Mouse (Mus musculus) hindbrain, embryonic 12.5 days (tissue): ENCODE data around the gene Col4a2. TPM values are rescaled to one million over a fixed set of nuclear protein-coding genes. Genes with fewer than 3 reads are reported as not detected.

ENCODE experiments used
- ATAC-seq: fragments of 200-750 bp; cut with Nextera tagmentation; 2 replicates; pipeline ENCODE4 v1.8.0; 2017; ENCODE audit warnings: moderate TSS enrichment; ENCODE audit not compliant: low FRiP score
- H3K27ac ChIP-seq: fragments of 300-500 bp; sonication (generic); 2 replicates; pipeline ENCODE4 v1.5.1; 2016; ENCODE audit warnings: mild to moderate bottlenecking
- H3K27me3 ChIP-seq: fragments of 300-500 bp; sonication (generic); 2 replicates; pipeline ENCODE4 v1.6.1; 2016; ENCODE audit warnings: mild to moderate bottlenecking
- H3K36me3 ChIP-seq: fragments of 300-500 bp; sonication (generic); 2 replicates; pipeline ENCODE4 v1.6.1; 2016; ENCODE audit warnings: mild to moderate bottlenecking
- H3K4me1 ChIP-seq: fragments of 300-500 bp; sonication (generic); 2 replicates; pipeline ENCODE4 v1.6.1; 2016
- H3K4me2 ChIP-seq: fragments of 300-500 bp; sonication (generic); replicated peaks from 2 replicates; pipeline ENCODE4 v1.6.1; 2016; ENCODE audit warnings: mild to moderate bottlenecking
- H3K4me3 ChIP-seq: fragments of 300-500 bp; sonication (generic); 2 replicates; pipeline ENCODE4 v1.5.1; 2016; ENCODE audit warnings: mild to moderate bottlenecking
- H3K9ac ChIP-seq: fragments of 300-500 bp; sonication (generic); 2 replicates; pipeline ENCODE4 v1.6.1; 2016; ENCODE audit warnings: mild to moderate bottlenecking, moderate library complexity
- H3K9me3 ChIP-seq: fragments of 300-500 bp; sonication (generic); replicated peaks from 2 replicates; pipeline ENCODE4 v1.6.1; 2016; ENCODE audit warnings: mild to moderate bottlenecking
- WGBS: fragments of 180-500 bp; shearing (Covaris S2); methylation state at CpG from one replicate; pipeline ENCODE4 v1.1.7; 2016; 5-methylcytosine and 5-hydroxymethylcytosine counted together
- polyA plus RNA-seq: library from polyadenylated mRNA; unstranded; fragments of >200 nt; fragmentation: Nextera tagmentation; extraction: Ambion mirVana; gene quantifications from 2 replicates; pipeline ENCODE4 v1.2.1, GENCODE M21; 2016

The Col4a2 gene
- polyA plus RNA-seq, 1 experiment from 2014 or later: 74.6 TPM

DNA sequence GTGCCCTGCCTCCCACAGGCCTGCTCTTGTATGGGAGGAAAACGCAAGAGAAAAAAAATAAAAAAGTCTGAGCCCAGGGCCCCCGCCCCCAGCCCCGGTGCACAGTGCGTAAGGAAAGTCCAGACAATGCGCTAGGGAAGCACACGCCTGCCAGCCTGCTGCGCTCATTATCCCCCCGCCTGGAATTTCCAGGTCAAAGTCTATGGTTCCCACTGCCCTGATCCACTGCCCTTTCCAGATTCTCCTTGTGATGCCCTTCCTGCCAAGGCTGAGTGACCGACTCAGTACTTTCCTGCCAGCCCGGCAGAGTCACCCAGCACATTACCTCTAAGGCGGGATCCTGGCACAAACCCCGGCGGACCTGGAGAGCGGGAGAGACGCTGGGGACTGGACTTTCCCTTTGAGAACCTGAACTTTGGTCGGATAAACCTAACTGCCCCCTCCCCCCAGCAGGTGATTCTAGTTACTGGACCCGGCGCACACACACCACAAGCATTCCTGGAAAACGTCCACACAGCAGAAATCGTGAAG lies 33.2 kb upstream of the Col4a2 start:
- 55% methylated on average over 20 of the region's 20 CpGs for WGBS
- no peaks in the 10 kb centered on the region for H3K36me3 ChIP-seq
- peaks cover 4% of the 10 kb centered on the region; the same call in 1 of the 2 replicates for H3K27me3 ChIP-seq
- ATAC-seq: no peak
- H3K27ac ChIP-seq: no peak overlapping the region
- H3K4me1 ChIP-seq: peaks cover 35% of the 10 kb centered on the region
- H3K9me3 ChIP-seq: no peaks in the 10 kb centered on the region
- no peak overlapping the region for H3K9ac ChIP-seq
- no peak overlapping the region for H3K4me3 ChIP-seq
- peak overlapping the region; percentile 17; the same call in 1 of the 2 replicates for H3K4me2 ChIP-seq

DNA sequence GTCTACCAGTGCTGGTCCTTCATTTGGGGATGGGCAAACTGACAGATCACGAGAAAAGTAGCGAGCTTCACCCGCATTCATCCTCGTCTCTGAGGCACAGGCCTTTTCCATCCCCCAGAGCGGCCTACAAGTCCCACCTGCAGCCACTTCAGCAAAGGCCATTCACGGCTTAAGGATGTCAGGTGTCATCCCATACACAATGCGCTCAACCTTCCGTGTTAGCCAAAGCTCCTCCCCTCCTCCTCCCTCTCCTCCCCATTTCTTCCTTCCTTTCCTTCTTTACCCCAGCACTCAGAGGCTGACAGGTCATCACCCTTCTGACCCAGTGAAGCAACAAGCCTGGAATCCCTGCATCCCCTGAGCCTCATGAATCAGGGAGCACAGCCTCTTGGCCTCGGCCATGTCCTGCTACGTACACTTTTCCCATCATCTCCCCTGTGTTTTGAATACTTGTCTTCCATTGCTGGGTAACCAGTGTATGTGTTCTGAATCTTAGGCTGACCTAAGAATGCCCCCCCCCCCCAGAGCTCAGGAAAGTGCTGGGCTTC lies 31.8 kb upstream of the Col4a2 start:
- no peak overlapping the region for H3K4me2 ChIP-seq
- 79% methylated on average over 10 of the region's 10 CpGs for WGBS
- no peak overlapping the region for H3K4me3 ChIP-seq
- no peaks in the 10 kb centered on the region for H3K9me3 ChIP-seq
- no peak for ATAC-seq
- no peak overlapping the region for H3K9ac ChIP-seq
- H3K36me3 ChIP-seq: no peaks in the 10 kb centered on the region
- H3K4me1 ChIP-seq: peaks cover 35% of the 10 kb centered on the region
- no peak overlapping the region for H3K27ac ChIP-seq
- H3K27me3 ChIP-seq: peaks cover 4% of the 10 kb centered on the region; the same call in 1 of the 2 replicates

DNA sequence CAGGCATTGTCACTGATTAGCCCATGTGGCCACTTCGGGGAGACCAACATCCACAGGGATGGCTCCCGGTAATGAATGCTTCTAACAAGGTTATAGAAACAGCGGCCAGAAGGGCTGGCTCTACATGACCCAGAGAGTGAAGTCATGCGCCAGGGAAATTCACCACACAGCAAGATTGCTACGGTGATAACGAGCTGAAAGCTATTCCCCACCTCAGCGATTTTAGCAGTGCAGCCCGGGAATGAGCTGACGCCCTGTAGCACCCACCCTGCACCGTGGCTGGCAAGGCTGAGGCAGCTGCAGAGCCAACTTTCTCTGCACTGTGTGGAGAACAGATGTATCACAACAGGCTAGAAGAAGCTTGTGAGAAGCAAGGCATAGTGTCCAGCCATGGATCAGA lies 30.5 kb upstream of the Col4a2 start:
- H3K36me3 ChIP-seq: no peaks in the 10 kb centered on the region
- WGBS: 72% methylated on average over 10 of the region's 10 CpGs
- H3K4me1 ChIP-seq: peaks cover 35% of the 10 kb centered on the region
- no peaks in the 10 kb centered on the region for H3K9me3 ChIP-seq
- no peak overlapping the region for H3K9ac ChIP-seq
- no peak for ATAC-seq
- no peak overlapping the region for H3K27ac ChIP-seq
- peaks cover 4% of the 10 kb centered on the region; the same call in 1 of the 2 replicates for H3K27me3 ChIP-seq
- H3K4me3 ChIP-seq: no peak overlapping the region
- H3K4me2 ChIP-seq: no peak overlapping the region

DNA sequence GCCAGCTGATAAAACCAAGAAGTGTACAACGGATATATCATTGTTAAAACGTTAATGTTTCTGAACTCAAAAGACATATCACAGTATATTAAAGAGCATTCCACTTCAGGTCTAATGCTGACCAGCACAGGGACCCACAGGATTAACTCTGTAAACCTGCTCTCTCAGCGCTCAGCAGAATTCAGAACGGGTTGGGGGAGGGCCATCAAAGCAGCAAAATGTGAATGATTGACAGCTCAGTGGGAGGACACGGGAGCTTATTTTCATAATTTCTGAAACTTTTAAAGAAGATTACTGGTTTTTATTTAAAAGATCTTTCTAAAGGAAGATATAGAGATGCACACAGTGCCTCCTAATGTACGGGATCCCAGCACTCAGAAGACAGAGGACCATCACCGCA lies 29.9 kb upstream of the Col4a2 start:
- no peaks in the 10 kb centered on the region for H3K9me3 ChIP-seq
- H3K4me1 ChIP-seq: peaks cover 34% of the 10 kb centered on the region
- no peak overlapping the region for H3K27ac ChIP-seq
- no peaks in the 10 kb centered on the region for H3K36me3 ChIP-seq
- peaks cover 4% of the 10 kb centered on the region; the same call in 1 of the 2 replicates for H3K27me3 ChIP-seq
- no peak overlapping the region for H3K9ac ChIP-seq
- no peak overlapping the region for H3K4me2 ChIP-seq
- no peak for ATAC-seq
- no peak overlapping the region for H3K4me3 ChIP-seq
- 78% methylated on average over 7 of the region's 7 CpGs for WGBS

DNA sequence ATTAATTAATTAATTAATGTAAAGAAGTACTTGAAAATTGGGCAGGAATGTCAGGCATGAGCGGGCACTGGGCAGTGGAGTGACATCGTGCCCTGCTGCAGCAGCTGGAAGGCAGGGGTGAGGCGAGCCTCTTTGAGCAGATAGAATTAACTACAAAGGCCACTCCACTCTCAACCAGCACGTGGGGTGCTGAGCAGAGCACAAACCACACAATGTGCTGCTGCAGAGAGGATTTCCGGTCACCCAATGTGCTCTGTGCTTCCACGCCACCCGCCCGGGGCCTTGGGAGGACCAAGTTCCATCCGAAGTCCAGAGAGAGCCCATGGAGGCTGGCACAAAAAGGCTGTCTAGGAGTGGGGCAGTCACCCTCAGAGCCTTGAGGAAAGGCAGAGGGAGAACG lies 29.4 kb upstream of the Col4a2 start:
- H3K4me2 ChIP-seq: no peak overlapping the region
- H3K27me3 ChIP-seq: peaks cover 4% of the 10 kb centered on the region; the same call in 1 of the 2 replicates
- no peak overlapping the region for H3K4me3 ChIP-seq
- peaks cover 30% of the 10 kb centered on the region for H3K4me1 ChIP-seq
- no peak overlapping the region for H3K9ac ChIP-seq
- no peak overlapping the region for H3K27ac ChIP-seq
- 0 out of 2 replicates have a peak, but pooled peaks have one; percentile 50 for ATAC-seq
- no peaks in the 10 kb centered on the region for H3K36me3 ChIP-seq
- WGBS: 54% methylated on average over 10 of the region's 10 CpGs
- H3K9me3 ChIP-seq: no peaks in the 10 kb centered on the region

DNA sequence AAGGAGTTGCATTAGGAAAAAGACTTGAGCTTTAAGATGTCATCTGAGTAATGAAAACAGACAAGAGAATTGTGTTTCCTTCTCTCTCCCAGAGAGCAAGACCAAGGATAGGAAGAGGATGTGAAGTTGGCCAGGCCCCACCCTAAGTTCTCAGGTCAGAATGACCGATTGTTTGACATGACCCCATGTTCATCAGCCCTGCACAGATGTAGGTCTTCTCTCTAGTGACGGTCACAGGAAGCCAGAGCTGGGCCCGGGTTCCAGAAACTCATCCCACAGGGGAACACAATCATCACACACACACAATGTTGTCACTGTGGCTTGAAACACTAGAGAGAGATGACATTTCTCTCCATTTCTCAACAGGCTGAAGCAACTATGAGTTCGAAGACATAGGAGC lies 27.2 kb upstream of the Col4a2 start:
- H3K9ac ChIP-seq: no peak overlapping the region
- H3K27me3 ChIP-seq: no peaks in the 10 kb centered on the region
- 78% methylated on average over 4 of the region's 4 CpGs for WGBS
- H3K27ac ChIP-seq: no peak overlapping the region
- no peak overlapping the region for H3K4me3 ChIP-seq
- no peaks in the 10 kb centered on the region for H3K9me3 ChIP-seq
- ATAC-seq: no peak
- H3K36me3 ChIP-seq: no peaks in the 10 kb centered on the region
- no peak overlapping the region for H3K4me2 ChIP-seq
- peaks cover 25% of the 10 kb centered on the region for H3K4me1 ChIP-seq

DNA sequence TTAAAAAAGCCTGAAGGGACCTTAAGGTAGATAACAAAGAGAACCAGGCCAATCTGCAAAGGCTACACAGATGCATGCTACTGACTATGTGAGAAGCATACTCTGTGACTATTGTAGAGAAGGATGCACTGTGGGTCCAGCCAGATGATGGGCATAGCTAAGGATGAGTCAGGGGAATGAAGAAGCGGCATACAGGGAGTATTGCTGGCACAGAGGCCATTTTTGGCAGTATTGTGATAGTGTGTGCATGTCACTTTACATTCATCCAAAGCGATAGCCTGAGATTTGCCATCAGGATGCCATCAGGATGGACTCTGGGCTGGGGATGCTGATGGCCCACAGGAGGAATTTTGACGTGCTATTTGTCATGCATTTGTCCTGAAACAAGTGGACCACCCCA lies 25.5 kb upstream of the Col4a2 start:
- Histone ChIP-seq H3K27me3 (no peaks in the 10 kb centered on the region), H3K4me1 (peaks cover 32% of the 10 kb centered on the region), H3K36me3 (no peaks in the 10 kb centered on the region), H3K4me3 (no peak overlapping the region), H3K9me3 (no peaks in the 10 kb centered on the region), H3K4me2 (no peak overlapping the region), H3K27ac (no peak overlapping the region), H3K9ac (no peak overlapping the region)
- 51% methylated on average over 3 of the region's 3 CpGs for WGBS
- ATAC-seq: no peak

DNA sequence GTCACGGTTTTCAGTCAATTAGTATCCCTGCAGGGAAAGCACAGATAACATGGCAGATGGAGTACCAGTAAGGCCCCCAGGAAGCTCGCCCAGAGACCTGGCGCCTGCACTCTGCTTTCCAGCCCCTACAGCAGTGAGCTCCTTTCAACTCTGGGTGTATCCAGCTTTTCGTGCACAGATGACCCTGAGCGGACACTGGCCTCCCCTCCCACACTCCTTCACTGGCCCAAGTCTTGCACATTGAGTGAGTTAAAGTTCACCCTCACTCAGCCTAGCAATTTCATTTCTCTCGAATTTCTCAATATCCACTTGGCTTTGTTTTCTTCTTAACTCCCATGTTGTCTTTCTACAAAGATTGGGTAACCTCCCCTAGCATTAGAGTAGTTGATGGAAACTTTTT lies 24.3 kb upstream of the Col4a2 start:
- Histone ChIP-seq H3K36me3 (no peaks in the 10 kb centered on the region), H3K4me1 (peaks cover 22% of the 10 kb centered on the region), H3K9ac (no peak overlapping the region), H3K27ac (no peak overlapping the region), H3K4me2 (no peak overlapping the region), H3K27me3 (no peaks in the 10 kb centered on the region), H3K9me3 (no peaks in the 10 kb centered on the region), H3K4me3 (no peak overlapping the region)
- 59% methylated on average over 6 of the region's 6 CpGs for WGBS
- no peak for ATAC-seq

DNA sequence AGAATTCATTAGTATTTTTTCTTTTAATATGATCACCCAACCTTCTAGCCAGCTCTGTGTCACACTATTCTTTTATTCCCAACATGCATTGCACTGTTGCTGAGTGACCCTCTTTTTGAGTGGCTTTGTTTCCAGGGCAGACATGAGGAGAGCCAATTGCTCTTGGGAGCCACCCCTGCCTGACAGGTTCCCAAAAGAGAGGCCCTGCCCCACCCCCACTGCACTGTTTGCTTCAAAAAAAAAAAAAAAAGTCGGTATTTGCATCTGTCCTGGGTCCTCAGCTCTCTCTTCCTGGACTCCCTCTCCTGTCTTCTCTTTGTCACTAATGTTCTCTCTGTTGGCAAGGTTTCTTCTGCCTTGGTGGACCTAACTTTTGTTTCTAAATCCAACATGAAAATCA lies 22.1 kb upstream of the Col4a2 start:
- Histone ChIP-seq H3K4me3 (no peak overlapping the region), H3K27me3 (no peaks in the 10 kb centered on the region), H3K4me1 (peaks cover 17% of the 10 kb centered on the region), H3K9ac (no peak overlapping the region), H3K27ac (no peak overlapping the region), H3K9me3 (no peaks in the 10 kb centered on the region), H3K4me2 (no peak overlapping the region), H3K36me3 (no peaks in the 10 kb centered on the region)
- WGBS: 0% methylated on average over 1 of the region's 1 CpGs
- ATAC-seq: no peak

DNA sequence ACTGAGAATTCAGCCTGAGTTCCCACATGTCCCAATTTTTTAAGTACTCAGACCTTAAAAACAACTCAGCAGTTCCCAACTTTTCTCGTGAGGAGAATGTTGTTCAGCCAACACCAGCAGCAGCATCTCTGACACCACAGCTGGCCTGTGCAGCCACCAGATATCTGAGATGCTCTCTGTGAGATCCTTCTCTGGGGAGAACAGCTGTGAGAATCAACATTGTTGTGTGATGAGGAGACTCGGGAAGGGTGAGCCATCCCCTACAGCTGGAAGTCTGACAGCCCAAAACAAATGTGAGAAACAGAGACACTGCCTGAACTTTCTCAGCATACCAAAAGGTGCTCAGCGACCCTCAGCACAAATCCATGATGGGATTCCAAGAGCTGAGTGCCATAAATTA lies 20.0 kb upstream of the Col4a2 start:
- H3K27ac ChIP-seq: no peak overlapping the region
- no peaks in the 10 kb centered on the region for H3K36me3 ChIP-seq
- peaks cover 17% of the 10 kb centered on the region for H3K4me1 ChIP-seq
- H3K4me3 ChIP-seq: no peak overlapping the region
- no peaks in the 10 kb centered on the region for H3K9me3 ChIP-seq
- no peak overlapping the region for H3K4me2 ChIP-seq
- H3K9ac ChIP-seq: no peak overlapping the region
- no peak for ATAC-seq
- no peaks in the 10 kb centered on the region for H3K27me3 ChIP-seq
- WGBS: 55% methylated on average over 3 of the region's 3 CpGs

DNA sequence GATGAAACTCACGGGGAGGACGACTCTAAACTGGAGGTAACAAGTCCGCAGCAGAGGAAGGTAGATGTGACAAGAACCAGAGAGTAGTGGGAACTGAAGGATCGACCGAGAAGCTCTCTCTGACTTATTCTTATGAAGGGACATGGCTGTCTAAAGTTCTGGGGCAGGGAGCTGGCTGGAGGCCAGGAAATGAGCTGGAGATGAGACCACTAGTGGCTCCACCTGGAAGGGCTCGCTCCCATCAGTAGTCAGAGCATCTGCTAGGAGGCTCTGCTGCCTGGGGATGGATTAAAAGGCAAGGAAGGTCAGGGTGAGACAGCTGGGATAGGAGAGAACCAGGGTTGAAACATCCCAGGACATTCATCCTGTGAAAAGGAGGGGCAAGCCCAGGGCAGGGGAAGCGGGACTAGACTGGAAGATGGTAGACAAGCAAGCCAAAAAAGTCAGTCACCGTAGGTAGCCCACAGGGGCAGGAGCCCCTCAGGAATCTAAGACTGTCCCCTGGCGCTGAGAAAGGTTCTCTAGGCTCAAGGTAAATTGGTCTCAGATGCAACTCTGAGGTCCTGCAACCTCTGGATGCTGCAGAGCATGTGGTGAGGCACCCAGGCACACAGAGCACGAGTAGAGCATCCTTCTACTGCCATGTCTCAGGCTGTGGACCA lies 16.2 kb upstream of the Col4a2 start:
- no peak for ATAC-seq
- H3K4me2 ChIP-seq: no peak overlapping the region
- WGBS: 86% methylated on average over 10 of the region's 10 CpGs
- H3K4me1 ChIP-seq: peaks cover 4% of the 10 kb centered on the region; the same call in 1 of the 2 replicates
- no peaks in the 10 kb centered on the region for H3K27me3 ChIP-seq
- no peak overlapping the region for H3K9ac ChIP-seq
- H3K27ac ChIP-seq: no peak overlapping the region
- H3K36me3 ChIP-seq: no peaks in the 10 kb centered on the region
- no peak overlapping the region for H3K4me3 ChIP-seq
- H3K9me3 ChIP-seq: no peaks in the 10 kb centered on the region

DNA sequence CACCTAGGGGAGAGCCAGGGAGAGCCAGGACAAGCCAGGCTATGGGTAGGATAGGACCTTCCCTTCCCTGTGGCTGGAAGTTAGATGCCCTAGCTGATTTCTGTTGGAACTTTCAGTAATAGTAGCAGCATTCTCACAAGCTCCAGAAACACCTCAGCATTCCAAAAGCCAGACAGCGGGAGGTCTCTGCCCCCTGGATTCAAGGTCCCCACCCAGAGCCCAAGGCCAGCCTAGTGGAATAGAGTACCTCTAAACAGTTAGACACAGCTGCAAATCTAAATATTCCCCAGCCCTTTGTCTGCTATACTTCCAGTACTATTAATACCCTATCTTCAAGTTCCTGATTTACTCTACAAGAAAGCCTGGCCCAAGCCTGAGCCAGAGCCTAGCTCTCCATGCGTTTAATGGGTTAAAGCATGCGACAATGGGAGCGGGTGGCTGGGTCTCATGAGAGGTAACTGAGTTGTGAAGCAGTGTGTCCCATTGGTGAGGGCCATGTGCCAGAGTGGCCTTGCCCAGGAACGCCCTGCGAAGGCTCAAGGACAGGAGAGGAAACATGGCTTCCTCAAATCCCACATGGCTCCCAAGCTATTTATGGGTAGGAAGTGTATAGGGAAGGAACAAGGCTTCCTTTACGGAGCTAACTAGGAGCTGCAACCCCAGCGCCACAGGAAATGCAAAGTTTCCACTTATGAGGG lies 15.3 kb upstream of the Col4a2 start:
- no peaks in the 10 kb centered on the region for H3K9me3 ChIP-seq
- no peak for ATAC-seq
- WGBS: 84% methylated on average over 8 of the region's 8 CpGs
- no peaks in the 10 kb centered on the region for H3K36me3 ChIP-seq
- no peak overlapping the region for H3K27ac ChIP-seq
- H3K9ac ChIP-seq: no peak overlapping the region
- no peak overlapping the region for H3K4me2 ChIP-seq
- no peaks in the 10 kb centered on the region for H3K27me3 ChIP-seq
- peaks cover 4% of the 10 kb centered on the region; the same call in 1 of the 2 replicates for H3K4me1 ChIP-seq
- no peak overlapping the region for H3K4me3 ChIP-seq
